10 mouse cellular contexts compared by ENCODE assay signal in genomic region chr11:72446311-72447105, GRCm38 (mm10). TPM values are rescaled to one million over a fixed set of nuclear protein-coding genes. Genes with fewer than 3 reads are reported as not detected.
DNase-seq lines count a peak whose midpoint lies in the region; ATAC-seq and TF ChIP-seq lines count a peak whose summit lies in the region.
"Had no signal": no experiment of that assay in that cellular context is flagged by ENCODE, and none has a peak within 500 bp of the region (broad histone marks: within the 10 kb centered on the region; RNA-seq: fewer than 3 reads in every experiment).

No protein-coding gene starts in this region.

- ATAC-seq in hindbrain, embryonic 14.5 days (ENCODE audit: low FRiP score), result no peak
- ATAC-seq in hindbrain, embryonic 12.5 days (ENCODE audit: low FRiP score), result no peak

- peaks cover 9% of the 10 kb centered on the region for H3K4me1 ChIP-seq in hindbrain, embryonic 14.5 days (replicated peaks; ENCODE audit: control insufficient read depth, insufficient read depth, low read length)
- peaks cover 12% of the 10 kb centered on the region for H3K4me1 ChIP-seq in hindbrain, embryonic 12.5 days
- H3K4me1 ChIP-seq in olfactory bulb, adult 2 months (ENCODE audit: control insufficient read depth, insufficient read depth, low read length), result peaks cover 8% of the 10 kb centered on the region

- H3K36me3 ChIP-seq in hindbrain, embryonic 14.5 days (replicated peaks; ENCODE audit: control insufficient read depth, insufficient read depth), result peaks cover 92% of the 10 kb centered on the region
- peaks cover 92% of the 10 kb centered on the region for H3K36me3 ChIP-seq in hindbrain, embryonic 12.5 days

- no peak overlapping the region for H3K9ac ChIP-seq in hindbrain, embryonic 14.5 days
- no peak overlapping the region for H3K9ac ChIP-seq in hindbrain, embryonic 12.5 days
- H3K9ac ChIP-seq: embryonic facial prominence, embryonic 15.5 days; limb, embryonic 15.5 days had no signal

- H3K9me3 ChIP-seq in hindbrain, embryonic 14.5 days (ENCODE audit: control insufficient read depth, low read length), result no peaks in the 10 kb centered on the region
- H3K9me3 ChIP-seq in hindbrain, embryonic 12.5 days (replicated peaks), result no peaks in the 10 kb centered on the region
- H3K9me3 ChIP-seq: embryonic facial prominence, embryonic 15.5 days; limb, embryonic 15.5 days had no signal

- no peak overlapping the region for H3K4me2 ChIP-seq in hindbrain, embryonic 14.5 days (replicated peaks)
- H3K4me2 ChIP-seq in hindbrain, embryonic 12.5 days (replicated peaks), result no peak overlapping the region
- H3K4me2 ChIP-seq: embryonic facial prominence, embryonic 15.5 days; limb, embryonic 15.5 days had no signal

- 88% methylated on average over 6 of the region's 6 CpGs for WGBS in hindbrain, embryonic 14.5 days
- WGBS in hindbrain, embryonic 12.5 days, result 86% methylated on average over 6 of the region's 6 CpGs
- WGBS in olfactory bulb, adult 2 months, result 87% methylated on average over 6 of the region's 6 CpGs

- TF ChIP-seq CTCF in olfactory bulb, adult 2 months (IDR thresholded peaks at IDR 0.05; ENCODE audit: insufficient read depth, low read depth, low read length), result peak; percentile 46; the same call in 1 of the 2 replicates

- peak; percentile 43 for DNase-seq in hindbrain, embryonic 14.5 days (ENCODE audit: low spot score)
- DNase-seq in CD4-positive helper T cell, adult 2 months (ENCODE audit: low read depth, low spot score), result peak; percentile 62
- peak; percentile 91 for DNase-seq in R1 (ENCODE audit: low read depth, low spot score)
- DNase-seq in kidney, postnatal 10 days, result peak; percentile 67
- DNase-seq in yolk sac, embryonic 10.5 days (ENCODE audit: low spot score), result no peak
- no peak for DNase-seq in ovary, postnatal 36 days (ENCODE audit: low spot score)

- no peak overlapping the region for H3K4me3 ChIP-seq in hindbrain, embryonic 14.5 days (replicated peaks; ENCODE audit: low read length)
- no peak overlapping the region for H3K4me3 ChIP-seq in hindbrain, embryonic 12.5 days
- H3K4me3 ChIP-seq in olfactory bulb, adult 2 months (ENCODE audit: insufficient read depth, low read depth, low read length), result no peak overlapping the region
- H3K4me3 ChIP-seq: embryonic facial prominence, embryonic 15.5 days; limb, embryonic 15.5 days had no signal

- H3K27me3 ChIP-seq in hindbrain, embryonic 14.5 days (ENCODE audit: control insufficient read depth, insufficient read depth, low read length), result no peaks in the 10 kb centered on the region
- H3K27me3 ChIP-seq in hindbrain, embryonic 12.5 days, result no peaks in the 10 kb centered on the region
- H3K27me3 ChIP-seq: embryonic facial prominence, embryonic 15.5 days; limb, embryonic 15.5 days had no signal

- H3K27ac ChIP-seq in hindbrain, embryonic 14.5 days, result no peak overlapping the region
- no peak overlapping the region for H3K27ac ChIP-seq in hindbrain, embryonic 12.5 days
- no peak overlapping the region for H3K27ac ChIP-seq in olfactory bulb, adult 2 months (ENCODE audit: insufficient read depth, low read depth, low read length)
- H3K27ac ChIP-seq: embryonic facial prominence, embryonic 15.5 days; limb, embryonic 15.5 days had no signal

- TF ChIP-seq POLR2A in olfactory bulb, adult 2 months (IDR thresholded peaks at IDR 0.05; ENCODE audit: insufficient read depth, low read depth, low read length), result no peak

RNA-seq across cellular contexts. Expression of gene Mybbp1a, which starts 5.4 kb away (rescaled TPM):
- 54.1 and 63.3 TPM in 2 replicates for polyA plus RNA-seq in hindbrain, embryonic 14.5 days (2014; fragmentation: Nextera tagmentation; extraction: Ambion mirVana)
- 112 and 123 TPM in 2 replicates for polyA plus RNA-seq in hindbrain, embryonic 12.5 days (2016; fragmentation: Nextera tagmentation; extraction: Ambion mirVana)
- polyA plus RNA-seq in olfactory bulb, adult 2 months (2012; ENCODE audit: insufficient read depth, insufficient read length, low replicate concordance, missing spikeins), result not detected in 2 replicates

RNA-seq across cellular contexts. Expression of gene Ggt6, which starts 11.2 kb away (rescaled TPM):
- 0.11 TPM in 1 of 2 replicates, not detected in the other for polyA plus RNA-seq in hindbrain, embryonic 14.5 days (2014; fragmentation: Nextera tagmentation; extraction: Ambion mirVana)
- polyA plus RNA-seq in hindbrain, embryonic 12.5 days (2016; fragmentation: Nextera tagmentation; extraction: Ambion mirVana), result 0.32 TPM in 1 of 2 replicates, not detected in the other
- polyA plus RNA-seq in olfactory bulb, adult 2 months (2012; ENCODE audit: insufficient read depth, insufficient read length, low replicate concordance, missing spikeins), result not detected in 2 replicates

RNA-seq across cellular contexts. Expression of gene Smtnl2, which starts 35.0 kb away (rescaled TPM):
- polyA plus RNA-seq in hindbrain, embryonic 14.5 days (2014; fragmentation: Nextera tagmentation; extraction: Ambion mirVana), result 4.6 and 4.8 TPM in 2 replicates
- 14.5 and 15.3 TPM in 2 replicates for polyA plus RNA-seq in hindbrain, embryonic 12.5 days (2016; fragmentation: Nextera tagmentation; extraction: Ambion mirVana)
- not detected in 2 replicates for polyA plus RNA-seq in olfactory bulb, adult 2 months (2012; ENCODE audit: insufficient read depth, insufficient read length, low replicate concordance, missing spikeins)

RNA-seq across cellular contexts. Expression of gene Spns2, which starts 43.2 kb away (rescaled TPM):
- polyA plus RNA-seq in hindbrain, embryonic 14.5 days (2014; fragmentation: Nextera tagmentation; extraction: Ambion mirVana), result 11.9 and 12.4 TPM in 2 replicates
- 8.8 and 9.3 TPM in 2 replicates for polyA plus RNA-seq in hindbrain, embryonic 12.5 days (2016; fragmentation: Nextera tagmentation; extraction: Ambion mirVana)
- not detected in 2 replicates for polyA plus RNA-seq in olfactory bulb, adult 2 months (2012; ENCODE audit: insufficient read depth, insufficient read length, low replicate concordance, missing spikeins)

Comparison
In these comparisons a context has a peak if more than half of its experiments do, and no peak if none do; other contexts are left out.
1. DNase-seq: peak in hindbrain, embryonic 14.5 days (single experiment), CD4-positive helper T cell, adult 2 months (single experiment), R1 (single experiment) and kidney, postnatal 10 days (single experiment); none in yolk sac, embryonic 10.5 days (single experiment) and ovary, postnatal 36 days (single experiment).